Mouse (Mus musculus): ENCODE results near the gene Dst.
A peak's percentile ranks its signal among the peaks of the same experiment; 100 is the strongest.

Dst gene

DNA sequence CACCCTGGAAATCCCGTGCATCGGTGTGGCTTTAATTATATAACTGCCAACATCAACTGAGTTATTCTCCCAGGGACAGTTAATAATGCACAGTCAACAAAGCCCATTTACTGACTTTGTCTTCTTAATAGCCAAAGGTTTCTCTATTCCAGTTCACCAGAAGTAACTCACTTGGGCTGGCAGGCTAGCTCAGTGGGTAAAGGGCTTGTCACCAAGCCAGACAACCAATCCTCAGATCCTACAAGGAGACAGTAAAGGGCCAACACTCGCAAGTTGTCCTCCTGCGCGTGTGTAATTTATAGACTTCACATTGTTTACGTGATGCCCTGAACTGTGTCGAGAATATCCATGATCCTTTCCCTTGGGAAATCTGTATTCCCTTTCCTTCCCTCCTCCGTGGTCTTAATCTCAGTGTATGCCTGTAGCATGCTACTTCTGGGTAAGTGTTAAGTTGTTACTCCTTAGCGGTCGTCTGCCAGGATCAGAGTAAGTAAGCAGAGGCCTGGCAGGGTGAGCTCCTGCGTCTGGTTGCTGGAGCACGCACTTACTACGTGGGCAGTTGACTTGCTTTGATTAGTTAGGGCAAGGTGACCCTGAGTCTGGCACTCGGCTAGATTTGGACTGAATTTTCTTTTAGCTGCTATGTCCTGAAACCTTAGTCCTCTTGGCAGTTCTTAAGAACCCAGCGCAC, 338.1 kb downstream of the Dst start:
- DNase-seq = no peak

DNA sequence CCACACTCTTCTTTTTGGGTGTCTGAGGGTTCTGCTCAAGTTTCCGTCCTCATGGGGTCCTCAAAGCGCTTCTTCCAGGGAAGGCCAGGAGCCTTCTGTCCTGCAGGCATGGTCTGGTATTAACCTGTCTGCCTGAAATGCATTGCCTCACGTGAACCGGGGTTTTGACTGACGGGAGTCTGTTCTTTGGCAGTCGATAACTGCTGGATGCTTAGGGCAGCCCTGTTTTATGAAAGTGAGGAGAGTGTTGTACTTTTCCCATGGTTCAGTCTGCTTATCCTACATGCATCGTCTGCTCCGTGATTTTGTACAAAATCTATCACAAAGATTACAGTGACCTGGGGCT, 338.6 kb downstream of the Dst start:
- no peak for DNase-seq

DNA sequence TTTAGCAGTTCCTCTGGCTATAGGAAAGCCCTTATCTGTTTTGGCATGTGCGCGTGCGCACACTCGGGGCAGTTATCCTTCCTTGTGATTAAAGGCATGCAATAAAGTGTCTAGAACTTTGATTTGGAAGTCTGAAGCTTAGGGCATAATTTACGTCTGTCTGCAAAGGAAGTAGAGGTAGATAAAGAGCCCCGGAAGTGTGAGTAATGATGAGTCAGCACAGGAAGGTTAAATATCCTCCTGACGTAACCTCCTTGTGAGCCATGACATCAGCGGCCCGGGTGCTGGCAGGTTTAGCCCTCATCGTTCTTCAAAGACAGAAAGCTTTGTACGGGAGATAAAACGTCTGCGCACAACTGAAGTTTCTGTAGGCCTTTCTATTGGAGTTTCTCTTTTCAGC, 343.1 kb downstream of the Dst start:
- no peak for DNase-seq

DNA sequence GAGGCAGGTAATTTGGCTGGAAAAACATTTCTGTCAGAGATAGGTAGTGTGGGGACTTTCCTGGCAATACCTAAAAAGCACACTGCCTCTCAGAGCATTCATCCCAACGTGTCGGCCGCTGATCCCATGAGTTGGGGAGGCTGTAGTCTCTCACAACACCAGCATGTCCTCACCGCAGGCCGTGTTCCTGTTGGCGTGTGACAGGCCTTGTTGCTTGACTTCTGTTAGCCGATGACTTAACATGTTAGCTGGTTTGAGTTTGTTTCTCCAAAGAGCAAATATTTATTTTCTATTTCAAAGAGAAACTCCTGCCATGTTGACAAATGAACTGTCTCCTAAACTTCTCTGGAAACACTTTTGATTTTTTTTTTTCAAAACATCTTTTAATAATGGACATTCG, 344.2 kb downstream of the Dst start:
- no peak for DNase-seq

DNA sequence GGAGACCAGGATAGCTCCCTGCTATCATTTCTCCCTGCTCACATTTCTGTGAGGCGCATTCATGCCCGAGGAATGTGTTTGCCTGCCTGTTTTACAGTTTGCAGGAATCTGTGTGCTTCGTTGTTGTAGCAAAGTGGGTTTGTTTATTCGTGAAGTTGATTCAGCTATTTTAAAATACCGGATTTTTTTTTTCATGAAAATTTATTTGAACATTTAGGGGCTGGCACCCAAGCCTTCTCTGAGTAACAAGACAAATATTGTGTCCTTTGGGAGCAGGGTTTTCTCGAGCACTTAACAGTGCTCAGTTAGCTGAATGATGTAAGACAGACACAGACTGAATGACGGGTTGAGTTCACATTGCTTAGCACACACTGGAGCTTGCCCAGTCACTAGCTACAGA, 345.9 kb downstream of the Dst start:
- DNase-seq = no peak

DNA sequence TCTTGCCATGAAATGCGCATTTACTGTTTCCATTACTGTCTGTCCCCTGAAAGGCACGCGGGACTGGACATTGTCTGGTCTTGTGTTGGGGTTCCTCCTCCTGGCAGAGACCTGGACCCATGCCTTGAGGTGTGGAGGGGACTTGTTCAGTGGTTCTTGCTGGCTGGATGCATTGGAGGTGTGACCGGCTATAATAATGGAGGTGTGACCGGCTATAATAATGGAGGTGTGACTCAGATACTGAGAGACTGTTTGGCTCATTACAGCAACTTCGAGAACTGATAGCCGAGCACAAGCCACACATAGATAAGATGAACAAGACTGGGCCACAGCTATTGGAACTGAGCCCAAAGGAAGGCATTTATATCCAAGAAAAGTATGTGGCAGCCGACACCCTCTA, 351.9 kb downstream of the Dst start:
- DNase-seq = no peak

DNA sequence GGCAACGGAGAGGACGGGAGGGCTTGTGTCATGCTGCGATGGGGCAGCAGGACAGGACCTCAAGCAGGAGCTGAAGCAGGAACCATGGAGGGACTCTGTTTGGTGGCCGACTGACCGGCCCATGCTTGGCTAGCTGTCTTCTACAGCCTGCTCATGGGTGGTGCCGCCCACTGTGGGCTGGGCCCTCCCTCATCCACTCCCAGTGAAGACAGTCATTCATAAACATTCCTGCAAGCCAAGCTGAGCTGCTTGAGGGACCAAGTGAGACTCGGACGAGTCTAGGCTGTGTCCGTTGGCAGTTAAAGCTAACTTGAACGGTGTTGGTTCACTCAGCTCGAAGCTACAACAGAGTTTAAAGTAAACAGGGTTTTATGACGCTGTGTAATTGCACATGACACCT, 353.0 kb downstream of the Dst start:
- peak; percentile 24 to 43 for DNase-seq

DNA sequence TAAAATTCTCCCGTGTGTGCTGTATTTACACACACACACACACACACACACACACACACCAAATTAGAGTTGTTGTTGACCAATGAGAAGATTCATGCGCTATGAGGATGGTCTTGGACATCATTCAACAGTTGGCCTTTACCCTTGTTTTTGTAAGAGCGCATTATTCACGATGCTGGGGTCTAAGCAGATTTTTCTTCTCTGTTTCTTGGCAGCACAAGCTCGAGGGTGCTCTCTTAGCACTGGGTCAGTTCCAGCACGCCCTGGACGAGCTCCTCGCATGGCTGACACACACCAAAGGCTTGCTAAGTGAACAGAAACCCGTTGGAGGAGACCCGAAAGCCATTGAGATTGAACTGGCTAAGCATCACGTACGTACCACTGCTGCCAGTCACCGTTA, 360.5 kb downstream of the Dst start:
- peak; percentile 48 to 52 for DNase-seq

DNA sequence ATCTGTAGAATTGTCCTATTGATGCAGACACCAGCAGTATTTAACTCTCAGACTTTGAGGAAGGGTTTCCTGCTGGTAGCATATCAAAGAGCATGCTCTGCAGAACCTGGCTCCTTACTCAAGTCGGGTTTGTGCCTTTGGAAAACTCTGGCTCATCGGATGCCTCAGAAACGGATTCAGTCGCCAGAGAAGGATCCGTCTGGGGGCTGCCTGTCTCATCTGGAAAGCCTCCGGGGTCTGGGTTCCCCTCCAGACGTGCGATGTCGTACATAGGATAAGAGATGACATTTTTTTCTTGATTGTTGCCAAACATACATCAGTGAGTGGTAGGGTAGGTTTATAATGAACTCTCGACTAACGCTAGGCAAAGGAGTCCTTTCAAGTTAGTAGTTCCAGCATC, 361.6 kb downstream of the Dst start:
- DNase-seq = no peak

DNA sequence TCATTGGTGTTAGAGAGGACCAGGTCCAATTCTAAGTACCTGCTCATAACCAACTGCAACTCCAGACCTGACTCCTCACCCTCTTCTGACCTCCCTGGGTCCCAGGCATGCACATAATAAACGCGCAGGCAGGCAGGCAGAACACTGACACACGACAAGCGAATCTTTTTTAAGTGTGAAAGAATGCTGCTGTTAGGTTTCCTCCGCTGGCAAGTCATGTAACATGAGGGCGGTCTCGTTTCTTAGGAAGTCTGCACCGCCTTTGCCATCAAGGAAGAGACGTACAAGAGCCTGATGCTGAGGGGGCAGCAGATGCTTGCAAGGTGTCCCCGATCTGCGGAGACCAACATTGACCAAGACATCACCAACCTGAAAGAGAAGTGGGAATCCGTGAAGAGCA, 365.9 kb downstream of the Dst start:
- DNase-seq = no peak

DNA sequence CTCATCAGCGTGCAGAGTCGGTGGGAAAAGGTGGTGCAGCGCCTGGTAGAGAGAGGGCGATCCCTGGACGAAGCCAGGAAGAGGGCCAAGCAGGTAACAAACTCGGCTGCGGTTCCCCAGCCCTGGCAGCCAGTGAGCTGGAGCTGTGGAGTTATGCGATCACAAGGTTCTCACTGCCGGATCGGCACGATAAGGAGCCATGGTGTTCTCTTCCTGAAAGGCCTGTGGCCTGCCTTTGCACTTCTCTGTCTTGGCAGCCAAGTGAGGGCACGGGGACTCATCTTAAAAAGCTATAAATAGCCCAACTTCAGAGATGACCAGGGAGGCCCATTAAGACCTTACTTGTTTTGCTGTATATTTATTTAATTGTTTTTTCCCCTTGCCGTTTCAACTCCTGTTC, 367.8 kb downstream of the Dst start:
- DNase-seq = no peak

DNA sequence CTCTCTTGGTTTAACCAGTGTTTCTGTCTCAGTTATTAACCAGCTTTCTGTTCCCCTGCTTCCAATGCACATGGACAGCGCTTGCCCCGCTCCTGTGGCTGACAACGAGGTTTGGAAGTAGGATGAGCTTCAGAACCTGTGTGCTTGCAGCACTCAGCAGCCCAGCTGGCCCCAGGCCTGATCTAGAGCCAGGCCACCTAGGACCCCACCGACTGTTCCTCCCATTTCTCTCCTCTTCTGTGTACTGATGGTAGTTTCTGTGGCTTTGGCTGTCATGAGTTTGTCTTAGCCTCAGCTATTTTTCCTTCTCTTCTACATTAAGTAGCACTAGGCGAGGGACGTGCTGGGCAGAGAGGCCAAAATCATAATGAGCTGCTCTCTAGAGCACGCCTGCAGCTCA, 368.7 kb downstream of the Dst start:
- no peak for DNase-seq

DNA sequence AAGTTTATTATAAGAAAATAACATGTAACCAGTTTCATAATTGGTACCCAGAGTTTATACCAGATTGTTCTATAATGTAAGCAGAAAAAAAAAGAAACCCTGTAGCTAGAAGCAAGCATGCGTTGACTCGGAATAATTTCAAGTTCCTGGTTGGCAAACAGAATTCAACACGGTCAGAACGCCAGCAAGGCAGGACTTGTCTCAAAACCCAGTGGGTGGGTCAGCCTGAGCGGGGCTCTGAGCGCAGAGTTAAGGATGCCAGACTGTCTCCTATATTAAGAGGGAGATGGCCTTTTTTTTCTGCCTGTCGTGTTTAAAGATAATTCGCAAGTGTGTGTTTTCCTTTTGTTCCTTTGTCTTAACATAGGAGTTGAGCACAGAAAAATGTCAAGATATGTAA, 369.2 kb downstream of the Dst start:
- DNase-seq = no peak

DNA sequence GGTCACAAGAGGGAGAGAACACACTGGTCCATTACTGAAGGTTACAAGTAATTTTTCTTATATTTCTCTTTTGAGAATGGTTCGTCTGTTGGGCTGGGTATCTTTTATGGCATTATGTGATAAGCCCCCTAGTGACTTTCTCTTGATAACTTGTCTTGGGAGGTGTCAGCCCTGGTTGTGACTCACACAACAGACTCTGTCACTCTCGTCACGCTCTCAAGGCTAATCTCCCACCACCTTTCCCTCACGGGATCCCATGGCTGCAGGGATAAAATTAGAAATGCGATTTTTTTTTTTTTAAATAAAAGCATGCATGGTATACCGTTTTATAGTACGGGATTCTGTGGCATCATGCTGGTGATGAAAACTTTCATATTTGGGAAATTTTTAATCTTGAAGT, 375.5 kb downstream of the Dst start:
- DNase-seq = no peak

DNA sequence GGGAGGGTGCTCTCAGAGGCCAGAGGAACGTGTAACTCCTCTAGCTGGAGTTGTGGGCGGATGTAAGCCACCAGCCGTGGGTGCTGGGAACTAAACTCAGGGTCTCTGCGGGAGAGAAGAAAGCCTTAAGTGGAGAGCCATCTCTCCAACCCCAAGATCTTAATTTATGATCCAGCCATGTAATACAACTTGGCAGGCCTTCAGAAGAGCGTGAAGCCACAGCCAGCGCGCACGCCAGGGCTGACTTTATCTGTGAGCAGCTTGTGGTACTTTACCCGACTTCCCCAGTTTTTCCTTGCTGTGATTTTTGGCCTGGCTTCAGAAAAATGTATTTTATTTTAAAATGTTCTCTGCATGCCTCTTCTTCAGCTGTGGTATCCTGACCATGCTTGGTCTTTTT, 377.0 kb downstream of the Dst start:
- DNase-seq = no peak

DNA sequence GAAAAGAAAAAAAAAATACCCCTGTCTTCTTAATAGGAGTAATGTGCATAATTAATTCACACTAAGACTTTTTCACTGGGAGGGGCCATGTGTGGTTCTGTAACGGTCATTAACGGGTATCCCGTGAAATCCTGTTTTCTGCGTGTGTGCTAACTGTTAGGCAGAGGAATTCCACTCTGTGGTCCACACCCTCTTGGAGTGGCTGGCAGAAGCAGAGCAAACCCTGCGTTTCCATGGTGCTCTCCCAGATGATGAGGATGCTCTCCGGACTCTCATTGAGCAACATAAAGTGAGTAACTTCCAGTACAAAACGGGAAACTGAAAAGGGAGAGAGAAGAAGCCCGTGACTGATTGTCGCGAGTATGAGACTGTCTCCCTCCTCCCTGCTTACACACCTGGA, 379.7 kb downstream of the Dst start:
- no peak for DNase-seq

DNA sequence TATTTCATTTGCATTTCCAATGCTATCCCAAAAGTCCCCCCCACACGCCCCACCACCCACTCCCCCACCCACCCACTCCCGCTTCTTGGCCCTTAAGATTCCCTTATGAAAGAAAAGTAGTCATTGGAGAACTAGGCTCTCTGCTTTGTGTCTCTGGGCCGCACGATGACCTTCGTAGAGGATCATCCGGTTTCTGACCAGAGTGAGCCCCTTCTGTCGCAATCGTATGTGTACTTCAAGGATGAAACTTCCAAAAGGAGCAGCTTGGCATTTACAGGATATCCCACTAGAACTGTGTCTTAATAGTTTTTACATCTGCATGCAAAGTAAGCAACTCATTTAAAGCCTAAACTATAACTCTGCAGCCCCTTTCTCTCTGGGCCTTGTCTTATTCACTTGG, 380.2 kb downstream of the Dst start:
- DNase-seq = no peak

DNA sequence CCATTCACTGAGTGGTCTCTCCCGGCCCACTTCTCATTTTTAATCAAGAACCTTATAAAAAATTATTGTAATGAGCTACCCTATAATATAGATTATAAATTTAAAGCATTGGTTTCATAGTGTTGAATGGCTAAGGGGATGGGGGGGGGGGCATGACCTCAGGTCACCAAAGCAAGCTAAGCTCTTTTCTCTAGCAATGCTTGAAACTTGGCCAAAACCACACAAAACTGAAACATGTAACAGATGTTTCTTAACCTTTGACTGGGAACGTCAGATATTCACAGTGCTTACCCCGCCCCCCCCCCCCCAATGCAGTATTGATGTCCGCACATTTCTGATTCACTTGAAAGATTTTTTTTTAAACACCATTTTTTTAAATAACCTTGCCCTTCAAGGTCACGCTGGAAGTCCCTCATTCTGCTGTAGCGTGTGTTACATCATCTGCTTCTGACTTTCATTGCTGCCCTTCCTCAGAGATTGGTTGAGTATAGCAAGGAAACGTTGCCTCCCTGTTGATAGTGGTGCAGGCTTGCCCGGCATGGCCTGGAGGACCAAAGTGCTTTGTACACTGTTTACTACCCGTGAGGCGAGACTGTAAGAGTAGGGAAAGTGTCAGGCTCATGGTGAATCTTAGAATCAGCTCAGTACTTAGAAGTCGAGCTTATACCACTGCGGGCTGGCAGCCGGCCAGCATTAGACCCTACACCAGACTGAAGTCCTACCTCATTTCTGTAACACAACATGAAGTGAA, 380.9 kb downstream of the Dst start:
- no peak for DNase-seq

DNA sequence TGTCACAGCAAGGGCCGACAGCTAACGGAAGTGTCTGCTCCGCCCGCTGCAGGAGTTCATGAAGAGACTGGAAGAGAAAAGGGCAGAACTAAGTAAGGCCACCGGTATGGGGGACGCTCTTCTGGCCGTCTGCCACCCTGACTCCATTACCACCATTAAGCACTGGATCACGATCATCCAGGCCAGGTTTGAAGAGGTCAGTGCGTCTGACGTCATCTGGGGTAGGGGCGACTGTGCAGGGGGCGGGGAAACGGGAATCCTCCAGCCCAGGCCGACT, 381.4 kb downstream of the Dst start:
- DNase-seq = no peak

DNA sequence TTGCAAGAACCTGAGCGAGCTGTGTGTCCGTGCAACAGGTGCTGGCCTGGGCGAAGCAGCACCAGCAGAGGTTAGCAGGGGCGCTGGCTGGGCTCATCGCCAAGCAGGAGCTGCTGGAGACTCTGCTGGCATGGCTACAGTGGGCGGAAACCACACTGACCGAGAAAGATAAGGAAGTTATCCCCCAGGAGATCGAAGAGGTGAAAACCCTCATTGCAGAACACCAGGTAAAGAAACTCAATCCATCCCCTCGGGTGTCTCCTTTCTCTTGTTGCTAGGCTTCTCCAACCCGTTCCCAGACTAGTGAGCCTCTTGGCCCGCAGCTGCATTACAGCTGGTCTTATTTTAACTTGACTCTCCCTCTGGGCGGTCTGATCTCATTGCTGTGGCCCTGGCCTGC, 382.3 kb downstream of the Dst start:
- DNase-seq = peak; percentile 44 to 55

DNA sequence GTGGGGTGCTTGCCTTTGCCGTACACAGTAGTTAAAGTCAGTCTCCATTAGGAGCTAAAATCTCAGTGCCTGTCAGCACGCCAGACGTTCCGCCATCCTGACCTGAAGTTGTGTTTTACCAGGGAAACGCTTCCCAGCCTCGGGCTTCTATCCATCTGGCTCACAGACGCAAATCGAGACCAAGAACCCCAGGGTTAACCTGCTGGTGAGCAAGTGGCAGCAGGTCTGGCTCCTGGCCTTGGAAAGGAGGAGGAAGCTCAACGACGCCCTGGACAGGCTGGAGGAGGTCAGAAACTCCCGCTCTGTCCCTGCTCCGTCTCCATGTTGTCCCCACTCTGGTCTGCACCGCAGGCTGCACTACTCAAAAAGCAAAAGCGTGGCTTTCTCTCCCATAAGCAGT, 385.2 kb downstream of the Dst start:
- no peak for DNase-seq

DNA sequence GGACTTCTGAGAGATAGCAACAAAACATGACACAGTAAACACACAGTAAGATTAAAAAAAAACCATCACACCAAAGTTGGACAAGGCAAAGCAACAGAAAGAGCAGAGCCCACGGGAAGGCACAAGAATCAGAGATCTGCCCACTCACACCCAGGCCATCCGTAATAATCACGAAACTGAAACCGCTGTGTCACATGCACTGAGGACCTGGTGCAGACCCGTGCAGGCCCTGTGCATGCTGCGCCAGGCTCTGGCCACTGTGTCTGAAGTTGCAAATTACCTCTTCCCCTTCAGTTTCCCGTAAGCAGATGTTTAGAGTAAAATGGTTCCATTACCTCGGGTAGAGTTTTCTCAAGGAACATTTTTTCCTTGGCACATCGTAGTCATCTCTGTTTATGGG, 389.6 kb downstream of the Dst start:
- no peak for DNase-seq

DNA sequence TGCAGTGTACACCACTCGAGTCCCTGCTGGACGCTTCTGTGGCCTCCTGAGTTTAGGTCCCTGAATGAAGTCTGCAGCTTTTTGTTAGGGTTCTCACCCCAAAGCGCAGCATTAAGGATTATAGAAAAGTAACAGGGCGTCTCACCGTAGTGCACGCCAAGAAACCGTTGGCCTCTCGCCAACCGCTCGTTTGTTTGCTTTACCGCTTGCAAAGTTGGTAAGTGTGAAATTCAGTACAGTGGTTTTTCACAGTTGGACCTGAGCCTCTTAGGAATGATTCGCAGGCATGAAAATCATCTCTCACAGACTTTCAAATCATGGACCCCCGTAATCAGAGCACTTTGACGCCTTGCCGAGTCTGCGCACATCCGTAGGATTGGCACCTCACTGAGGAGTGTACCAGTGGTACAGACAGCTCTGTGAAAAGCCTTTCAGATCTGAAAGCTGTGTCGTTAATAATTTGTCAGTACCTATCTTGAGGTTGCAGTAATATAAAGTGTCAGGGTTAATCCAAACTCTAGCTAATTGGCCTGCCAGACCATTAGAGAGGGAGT, 390.7 kb downstream of the Dst start:
- peak; percentile 75 to 79 for DNase-seq

DNA sequence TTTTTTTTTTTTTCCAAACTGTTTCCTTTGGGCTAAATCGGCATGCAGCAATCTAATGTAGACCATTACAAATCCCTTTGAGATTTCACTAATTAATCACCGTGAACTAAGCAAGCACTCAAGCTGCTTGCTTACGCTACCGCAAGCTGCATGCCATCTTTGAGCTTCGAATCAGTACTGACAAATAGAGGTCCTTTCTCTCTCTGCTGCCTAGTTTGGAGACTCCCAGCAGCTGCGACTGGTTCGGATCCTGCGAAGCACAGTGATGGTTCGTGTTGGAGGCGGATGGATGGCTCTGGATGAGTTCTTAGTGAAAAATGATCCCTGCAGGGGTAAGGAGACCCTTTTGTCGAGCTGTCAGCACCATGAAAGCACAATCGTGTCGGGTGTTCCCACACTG, 391.5 kb downstream of the Dst start:
- DNase-seq = no peak

Data from lung, adult 18-20 months (tissue).